Mouse (Mus musculus): ENCODE measurements around the gene Espn.

GRCm38 (mm10) chr4:152159285-152159678, 7.1 kb upstream of the Espn start:
- TF ChIP-seq CTCF (IDR thresholded peaks at IDR 0.05; ENCODE audit: low read depth) = no peak
- no peak for TF ChIP-seq EP300 (optimal IDR thresholded peaks at IDR 0.05)

All from stomach, postnatal 0 days (tissue).